In genomic region chr11:106060549-106060948, GRCm38 (mm10) we compare ENCODE assay signal across 29 mouse cellular contexts. TPM values are rescaled to one million over a fixed set of nuclear protein-coding genes. Genes with fewer than 3 reads are reported as not detected.
"Had no signal": no experiment of that assay in that cellular context is flagged by ENCODE, and none has a peak within 500 bp of the region (broad histone marks: within the 10 kb centered on the region; RNA-seq: fewer than 3 reads in every experiment).

No protein-coding gene starts in this region.

- H3K9ac ChIP-seq: embryonic facial prominence, embryonic 12.5 days; embryonic facial prominence, embryonic 13.5 days; embryonic facial prominence, embryonic 15.5 days; forebrain, embryonic 12.5 days; forebrain, embryonic 13.5 days; forebrain, embryonic 15.5 days; forebrain, postnatal 0 days had no signal

- H3K27ac ChIP-seq: embryonic facial prominence, embryonic 10.5 days; embryonic facial prominence, embryonic 12.5 days; embryonic facial prominence, embryonic 13.5 days; embryonic facial prominence, embryonic 15.5 days; forebrain, embryonic 10.5 days; forebrain, embryonic 12.5 days; forebrain, embryonic 13.5 days; forebrain, embryonic 15.5 days; gastrocnemius, adult 2 months; heart, adult 2 months; heart, embryonic 10.5 days had no signal

- H3K4me1 ChIP-seq: embryonic facial prominence, embryonic 10.5 days; embryonic facial prominence, embryonic 12.5 days; embryonic facial prominence, embryonic 13.5 days; embryonic facial prominence, embryonic 15.5 days; forebrain, embryonic 10.5 days; forebrain, embryonic 15.5 days; heart, embryonic 10.5 days had no signal

- DNase-seq: cerebellum, postnatal 10 days; cerebellum, postnatal 14 days; cerebellum, postnatal 25 days; cerebellum, postnatal 36 days; embryo, embryonic 11 days; forebrain, postnatal 0 days; gastrocnemius, adult 2 months; gastrocnemius, postnatal 10 days; gastrocnemius, postnatal 14 days; gastrocnemius, postnatal 25 days; gastrocnemius, postnatal 36 days; heart, adult 11 months; heart, adult 18-20 months; heart, adult 2 months had no signal

- H3K9me3 ChIP-seq: embryonic facial prominence, embryonic 10.5 days; embryonic facial prominence, embryonic 12.5 days; embryonic facial prominence, embryonic 13.5 days; embryonic facial prominence, embryonic 15.5 days; forebrain, embryonic 10.5 days; forebrain, embryonic 12.5 days; forebrain, embryonic 13.5 days; forebrain, embryonic 15.5 days; heart, embryonic 10.5 days had no signal

- H3K27me3 ChIP-seq: embryonic facial prominence, embryonic 12.5 days; embryonic facial prominence, embryonic 13.5 days; embryonic facial prominence, embryonic 15.5 days; forebrain, embryonic 12.5 days; forebrain, embryonic 13.5 days; forebrain, embryonic 15.5 days had no signal

- H3K4me3 ChIP-seq: embryonic facial prominence, embryonic 10.5 days; embryonic facial prominence, embryonic 12.5 days; embryonic facial prominence, embryonic 13.5 days; embryonic facial prominence, embryonic 15.5 days; erythroblast, embryonic 14.5 days; forebrain, embryonic 10.5 days; forebrain, embryonic 12.5 days; forebrain, embryonic 13.5 days; forebrain, embryonic 15.5 days; gastrocnemius, adult 2 months; heart, adult 2 months; heart, embryonic 10.5 days had no signal

RNA-seq across cellular contexts. Expression of gene Kcnh6, which starts 52.6 kb away (rescaled TPM):
- total RNA-seq: common myeloid progenitor, adult 5-6 weeks; gastrocnemius, adult 18-20 months; gastrocnemius, adult 2 months; gastrocnemius, adult 8-10 months; gastrocnemius, postnatal 10 days; gastrocnemius, postnatal 14 days; gastrocnemius, postnatal 25 days; gastrocnemius, postnatal 36 days; granulocyte monocyte progenitor cell, adult 5-6 weeks; heart, adult 2 months; heart, adult 8-10 months had no signal
- polyA plus RNA-seq: erythroblast, embryonic 14.5 days had no signal
